Mouse (Mus musculus) testis, adult 10 weeks (tissue): ENCODE results near the gene Sox3. TPM values are rescaled to one million over a fixed set of nuclear protein-coding genes. Genes with fewer than 3 reads are reported as not detected.

Experiments used
- polyA plus RNA-seq: library from polyadenylated mRNA; stranded (reverse); fragments of 350-450 nt; fragmentation: Illumina TruSeq; extraction: RNeasy Lipid Tissue Mini Kit (QIAGEN cat#74804); gene quantifications from one replicate; pipeline ENCODE4 v1.2.3, GENCODE M21; 2014; ENCODE audit warnings: low read depth, low replicate concordance

Sox3 gene
- polyA plus RNA-seq: 0.13 TPM

DNA sequence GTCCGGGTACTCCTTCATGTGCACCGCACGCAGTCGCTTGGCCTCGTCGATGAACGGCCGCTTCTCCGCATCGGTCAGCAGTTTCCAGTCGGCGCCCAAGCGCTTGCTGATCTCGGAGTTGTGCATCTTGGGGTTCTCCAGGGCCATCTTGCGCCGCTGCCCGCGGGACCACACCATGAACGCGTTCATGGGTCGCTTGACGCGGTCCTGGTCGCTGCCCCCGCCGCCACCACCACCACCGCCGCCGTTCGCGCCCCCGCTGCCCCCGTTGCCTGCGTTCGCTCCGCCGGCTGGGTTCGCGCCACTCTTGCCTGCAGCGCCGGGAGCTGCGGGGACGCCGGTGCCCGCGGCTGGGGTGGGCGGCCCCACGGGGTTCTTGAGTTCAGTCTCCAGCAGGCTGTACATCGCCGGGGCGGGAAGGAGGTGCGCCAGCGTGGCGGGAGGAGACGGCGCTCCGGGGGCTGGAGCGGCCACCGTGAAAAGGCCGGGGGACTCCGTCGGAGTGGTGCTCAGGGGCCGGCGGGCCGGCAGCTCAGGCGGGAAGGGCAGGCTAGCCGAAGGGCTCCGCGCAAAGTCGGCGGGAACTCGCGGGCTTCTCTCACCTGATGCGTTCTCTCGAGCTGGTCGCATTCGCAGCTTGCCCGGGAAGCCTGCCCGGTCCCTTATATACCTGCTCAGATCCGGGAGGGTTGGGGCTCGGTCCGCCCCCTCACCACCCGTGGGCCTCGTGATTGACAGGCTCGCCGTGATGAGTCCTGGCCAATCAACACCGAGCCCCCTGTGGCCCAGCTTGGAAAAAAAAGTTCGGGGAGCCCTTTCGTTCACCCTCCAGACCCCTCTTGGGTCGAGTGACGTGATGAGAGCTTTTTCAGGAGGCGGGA lies at the start of gene Sox3:
Sox3 (minus strand) TSS at position 630 of the 881 bp plus-strand sequence.

